Mouse (Mus musculus) kidney, adult 8-10 months (tissue): ENCODE measurements around the gene Prdm9.
"Not testable (repeated sequence)": the region's sequence is repeated elsewhere in the genome, so short reads cannot be mapped to it uniquely, and the experiment has no call there.

Experiments used
- DNase-seq, 2 experiments: peaks; one replicate each; pipeline ENCODE4 v3.0.0; 2022

The Prdm9 gene

GRCm38 (mm10) chr17:15564014-15564927 lies at the start of gene Prdm9:
TSS of gene Prdm9 (minus strand) at chr17:15564354.
- peak; percentile 99 to 100 for DNase-seq

DNA sequence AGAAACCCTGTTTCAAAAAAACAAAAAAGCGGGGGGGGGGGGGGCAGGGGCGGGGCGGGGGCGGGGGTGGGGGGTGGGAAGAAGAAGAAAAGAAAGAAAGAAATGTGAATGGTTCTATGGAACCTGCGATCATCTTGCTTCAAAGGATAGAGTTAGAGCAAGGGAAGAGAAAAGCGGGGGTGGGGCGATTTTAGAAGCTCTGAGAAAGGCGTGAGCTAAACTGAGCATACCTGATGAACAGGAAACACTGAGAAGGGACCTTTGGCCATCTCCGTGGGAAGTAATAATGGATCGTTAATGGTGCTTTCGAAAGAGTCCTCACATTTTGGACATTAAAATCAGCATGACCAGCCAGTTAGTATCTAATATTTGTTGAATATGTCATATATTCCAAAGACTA lies 35.3 kb upstream of the Prdm9 start:
- no peak for DNase-seq

GRCm38 (mm10) chr17:15591216-15591881 lies 27.2 kb upstream of the Prdm9 start:
- DNase-seq: no peak

- no peak for DNase-seq
These were observed 24.0 kb upstream of the Prdm9 start for GRCm38 (mm10) chr17:15588116-15588515.

DNA sequence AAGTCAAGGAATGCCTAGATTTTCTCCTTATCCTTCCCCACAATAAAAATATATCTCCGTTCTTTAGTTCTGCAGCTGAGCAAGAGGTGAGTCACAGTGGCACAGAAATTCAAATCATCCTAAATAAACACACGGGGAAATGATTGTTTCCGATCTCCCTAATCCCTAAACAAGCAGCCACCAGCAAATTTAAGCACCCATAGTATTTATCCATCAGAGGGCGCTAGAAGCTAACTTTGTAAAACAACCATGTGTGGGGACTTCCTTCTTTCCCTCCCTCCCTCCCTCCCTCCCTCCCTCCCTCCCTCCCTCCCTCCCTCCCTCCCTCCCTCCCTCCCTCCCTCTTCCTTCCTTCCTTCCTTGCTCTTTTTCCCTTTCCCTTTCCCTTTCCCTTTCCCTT lies 21.5 kb upstream of the Prdm9 start:
- no peak for DNase-seq

DNA sequence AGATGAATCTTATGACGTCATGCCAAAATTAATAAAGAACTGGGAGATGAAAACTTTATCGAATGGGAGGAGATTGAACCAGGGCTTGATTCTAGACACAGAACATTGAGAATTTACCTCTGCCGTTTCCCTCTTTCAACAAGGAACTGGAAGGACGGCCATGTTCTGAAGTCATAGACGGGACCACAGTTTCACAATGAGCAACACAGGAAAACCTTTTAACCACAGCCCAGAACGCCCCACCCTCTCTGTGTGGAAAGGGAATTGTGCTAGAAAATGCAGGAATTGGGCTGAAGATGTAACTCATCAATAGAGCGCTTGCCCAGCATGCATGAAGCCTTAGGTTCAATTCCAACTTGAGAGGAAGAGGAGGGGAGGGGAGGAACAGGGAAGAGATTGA lies 18.9 kb upstream of the Prdm9 start:
- no peak for DNase-seq

- DNase-seq: no peak
These were observed 15.9 kb upstream of the Prdm9 start for GRCm38 (mm10) chr17:15580072-15580447.

DNA sequence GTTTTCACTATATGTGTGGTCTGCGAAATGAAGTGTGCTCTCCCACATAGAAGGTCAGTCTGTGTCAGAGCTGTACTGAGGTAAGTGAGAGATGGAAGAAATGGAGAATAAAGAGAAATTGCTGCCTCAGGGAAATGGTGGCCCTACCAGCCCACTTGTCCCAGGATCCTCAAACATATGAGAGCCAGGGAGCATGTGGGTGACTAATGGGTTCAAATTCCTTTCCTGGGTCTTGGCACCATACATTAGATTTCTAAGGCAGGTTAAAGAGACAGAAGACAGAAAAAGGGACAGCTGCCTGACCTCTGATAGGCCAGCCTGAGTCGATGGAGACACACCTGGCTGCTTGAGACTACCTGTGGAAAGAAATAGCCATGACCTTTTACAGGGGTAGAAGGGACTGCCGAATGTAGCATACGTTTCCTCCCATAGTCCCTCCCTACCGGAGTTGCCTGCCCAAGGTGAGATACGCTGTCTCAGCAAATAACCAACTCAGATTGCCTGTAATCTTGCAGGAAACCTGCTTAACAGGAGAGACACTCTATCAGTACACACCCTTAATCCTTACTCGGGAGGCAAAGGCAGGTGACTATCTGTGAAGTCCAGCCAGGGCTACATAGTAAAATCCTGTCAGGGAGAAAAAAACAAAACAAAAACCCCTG lies 15.4 kb upstream of the Prdm9 start:
- DNase-seq: no peak

DNA sequence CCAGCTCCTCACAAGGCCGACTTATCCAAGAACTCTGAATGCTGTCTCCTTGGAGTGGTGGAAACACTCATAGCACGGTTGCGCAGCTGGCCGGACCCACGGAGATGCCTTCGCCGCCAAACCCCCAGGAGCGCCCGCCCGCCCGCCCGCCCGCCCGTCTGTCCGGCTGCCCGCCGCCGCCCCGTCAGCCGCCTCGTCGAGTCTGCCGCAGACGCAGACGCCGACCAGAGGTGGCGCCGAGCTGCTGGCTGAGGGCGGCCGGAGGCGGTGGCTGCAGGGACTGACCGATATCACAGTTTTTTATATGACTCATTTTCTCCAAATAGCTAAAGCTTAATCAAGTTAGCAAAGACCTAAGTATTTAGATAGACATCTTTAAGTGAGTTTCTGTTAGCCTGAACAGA lies 13.1 kb upstream of the Prdm9 start:
- DNase-seq: peak; percentile 10 to 17

DNA sequence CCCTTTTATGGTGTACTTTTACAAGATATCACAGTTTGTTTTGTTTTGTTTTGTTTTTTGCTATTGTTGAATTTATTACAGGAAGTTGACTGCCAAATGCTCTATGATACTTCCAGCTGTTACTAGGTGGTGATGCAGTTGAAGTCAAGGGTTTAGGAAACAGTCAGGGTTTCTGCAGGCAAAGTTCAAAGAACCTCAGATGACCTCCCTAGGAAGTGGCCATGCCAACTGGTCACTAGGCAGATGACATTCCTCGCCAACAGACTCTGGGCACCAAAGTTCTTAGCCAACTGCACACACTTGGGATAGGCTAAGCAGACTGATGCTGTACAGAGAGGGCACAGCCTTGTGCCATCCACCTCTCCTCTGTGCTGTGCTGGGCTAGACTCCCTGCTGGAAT lies 10.9 kb upstream of the Prdm9 start:
- DNase-seq: no peak

DNA sequence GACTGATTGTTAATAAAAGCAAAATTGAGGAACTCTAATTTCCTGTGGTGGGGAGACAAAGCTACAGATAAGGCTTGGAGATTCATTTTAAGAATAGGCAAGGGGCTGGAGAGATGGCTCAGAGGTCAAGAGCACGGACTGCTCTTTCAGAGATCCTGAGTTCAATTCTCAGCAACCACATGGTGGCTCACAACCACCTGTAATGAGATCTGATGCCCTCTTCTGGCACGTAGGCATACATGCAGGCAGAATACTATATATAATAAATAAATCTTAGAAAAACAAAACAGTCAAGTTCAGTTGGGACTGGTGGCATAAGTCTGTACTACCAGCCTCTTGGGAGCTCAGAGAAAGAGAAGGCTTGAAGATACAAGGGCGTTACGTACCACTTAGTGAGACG lies 2.8 kb upstream of the Prdm9 start:
- no peak for DNase-seq

- peak in 1 of 2 experiments; percentile 5 for DNase-seq
These were observed 760 bp upstream of the Prdm9 start for GRCm38 (mm10) chr17:15564928-15565300.

- DNase-seq: no peak
These were observed 4.2 kb downstream of the Prdm9 start for GRCm38 (mm10) chr17:15559946-15560345.

DNA sequence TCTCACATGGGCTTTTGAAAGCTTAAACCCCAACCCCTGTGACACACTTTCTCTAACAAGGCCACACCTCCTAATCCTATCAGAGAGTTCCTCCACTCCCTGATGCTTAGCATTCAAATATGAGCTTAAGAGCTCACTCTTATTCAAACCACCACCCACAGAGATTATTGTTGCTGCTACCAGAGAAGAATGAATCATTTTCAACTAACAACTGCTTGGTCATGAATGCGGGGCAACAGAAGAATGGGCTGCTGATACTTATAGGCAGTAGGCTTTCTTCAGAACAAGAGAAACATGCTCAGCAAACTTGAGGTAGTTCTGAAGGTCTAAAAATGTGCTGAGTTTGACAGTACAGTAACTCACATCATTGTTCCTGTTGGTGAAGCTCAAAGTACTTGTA lies 14.4 kb downstream of the Prdm9 start:
- DNase-seq: no peak

- no peak for DNase-seq
These were observed 17.7 kb downstream of the Prdm9 start for GRCm38 (mm10) chr17:15546440-15546839.

- not testable (repeated sequence) for DNase-seq
These were observed 20.3 kb downstream of the Prdm9 start for GRCm38 (mm10) chr17:15543868-15544267.

DNA sequence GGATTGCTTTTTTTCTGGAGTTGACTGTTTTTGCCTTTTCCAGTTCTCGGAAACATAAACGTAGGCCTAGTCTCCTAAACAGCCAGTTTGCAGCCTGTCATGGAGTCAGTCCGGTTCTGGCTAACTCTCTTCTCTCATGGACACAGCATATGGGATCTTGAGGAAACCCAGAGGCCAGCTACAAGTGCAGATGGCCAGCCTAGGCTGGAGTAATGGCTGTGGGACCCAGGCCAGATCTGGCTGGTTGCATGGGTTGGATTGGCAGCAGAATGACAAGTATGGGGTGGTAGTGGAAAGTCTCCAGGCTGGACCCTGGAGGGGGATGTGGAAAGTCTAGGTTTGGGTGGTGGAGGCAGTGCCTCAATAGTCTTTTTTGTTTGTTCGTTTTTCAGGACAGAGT lies 23.8 kb downstream of the Prdm9 start:
- DNase-seq: no peak

GRCm38 (mm10) chr17:15536457-15536904 lies 27.7 kb downstream of the Prdm9 start:
- no peak for DNase-seq

GRCm38 (mm10) chr17:15535943-15536342 lies 28.2 kb downstream of the Prdm9 start:
- DNase-seq: no peak

DNA sequence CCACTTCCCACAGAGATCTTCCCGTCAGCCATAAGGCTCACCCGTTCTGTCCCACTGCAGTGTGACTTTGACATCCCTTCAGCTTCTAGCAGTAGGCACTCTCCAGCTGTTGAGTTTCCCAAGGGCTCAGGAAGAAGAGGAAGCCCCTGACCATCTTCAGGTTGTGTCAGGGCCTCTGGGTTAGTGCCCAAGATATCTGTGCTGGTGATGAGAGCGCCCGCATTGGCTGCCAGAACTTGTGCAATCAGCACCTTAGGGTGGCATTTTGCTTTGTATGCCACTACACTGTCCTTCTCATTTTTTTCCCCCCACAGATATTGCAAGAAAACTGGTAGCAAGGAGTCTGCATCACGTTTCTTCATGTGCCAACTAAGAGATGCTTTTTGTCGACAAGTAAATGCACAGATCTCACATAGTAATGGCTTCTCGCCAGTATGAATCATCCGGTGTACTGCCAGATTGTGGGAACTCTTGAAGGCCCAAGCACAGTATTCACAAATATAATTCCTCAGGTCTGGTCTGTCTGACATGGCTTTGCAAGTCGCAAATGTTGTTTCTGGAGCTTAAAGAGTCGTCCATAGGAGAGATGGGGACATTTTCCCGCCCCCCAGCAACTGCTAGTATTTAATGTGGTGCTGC lies 28.9 kb downstream of the Prdm9 start:
- no peak for DNase-seq

- DNase-seq: peak; percentile 10 to 45
These were observed 34.0 kb downstream of the Prdm9 start for GRCm38 (mm10) chr17:15530141-15530540.

DNA sequence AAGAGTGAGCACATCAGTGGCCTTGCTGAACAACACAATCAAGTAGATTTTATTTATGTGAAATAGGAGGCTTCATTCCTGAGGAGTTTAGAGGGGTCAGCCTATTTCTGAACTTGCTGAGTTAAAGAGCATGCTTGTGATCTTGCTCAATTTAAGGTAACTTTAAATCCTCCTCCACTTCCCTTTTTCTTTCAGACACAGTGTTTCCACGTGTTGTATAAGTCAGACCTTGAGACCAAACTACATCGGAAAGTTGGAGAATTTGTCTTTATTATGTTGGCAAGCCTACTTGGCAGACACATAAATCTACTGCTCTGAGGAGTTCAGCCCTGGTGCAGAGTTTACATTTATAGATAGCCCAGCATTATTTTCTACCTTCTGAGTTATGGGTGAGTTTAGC lies 35.3 kb downstream of the Prdm9 start:
- no peak for DNase-seq

DNA sequence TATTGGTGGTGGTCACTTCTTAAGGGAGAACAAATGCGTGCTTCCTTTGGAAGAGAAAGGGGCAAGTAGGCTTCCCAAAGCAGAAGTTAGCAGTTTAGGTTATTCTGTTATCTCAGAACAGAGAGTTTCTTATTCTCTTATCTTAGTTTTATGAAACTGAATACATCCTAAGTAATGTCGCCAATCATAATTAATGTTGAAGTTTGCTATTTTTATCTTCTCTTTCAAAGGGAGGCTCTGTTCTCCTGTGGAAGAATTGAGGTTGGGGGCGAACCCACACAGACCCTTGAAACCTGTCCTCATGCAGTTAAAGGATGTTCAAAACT lies 36.4 kb downstream of the Prdm9 start:
- DNase-seq: no peak
